Mouse (Mus musculus) cerebellum, adult 2 months (tissue): ENCODE data around the gene Lsm4. TPM values are rescaled to one million over a fixed set of nuclear protein-coding genes. Genes with fewer than 3 reads are reported as not detected.

ENCODE experiments used
- DNase-seq, 2 experiments: peaks; one replicate each; pipeline ENCODE4 v3.0.0; 2021
- H3K27ac ChIP-seq: fragments of 200-500 bp; 2 replicates; pipeline ENCODE4 v1.5.1; 2012; ENCODE audit warnings: low read length, control low read depth, inconsistent platforms; ENCODE audit not compliant: insufficient read depth
- H3K27me3 ChIP-seq: fragments of 200-500 bp; 2 replicates; pipeline ENCODE4 v1.6.1; 2012; ENCODE audit warnings: inconsistent platforms, mild to moderate bottlenecking, low read length, moderate library complexity; ENCODE audit not compliant: control insufficient read depth, insufficient read depth
- H3K4me1 ChIP-seq: fragments of 200-500 bp; 2 replicates; pipeline ENCODE4 v1.6.1; 2011; ENCODE audit warnings: low read length; ENCODE audit not compliant: control insufficient read depth, insufficient read depth
- H3K4me3 ChIP-seq: fragments of 200-500 bp; replicated peaks from 2 replicates; pipeline ENCODE3; 2011; ENCODE audit warnings: mild to moderate bottlenecking, low read depth, low read length, control low read depth; ENCODE audit not compliant: insufficient read depth
- CTCF ChIP-seq: fragments of 200-500 bp; IDR thresholded peaks from 2 replicates; pipeline ENCODE4 v1.5.1; 2011; ENCODE audit warnings: low read depth, mild to moderate bottlenecking, control low read depth, low read length, moderate library complexity, borderline replicate concordance; ENCODE audit not compliant: insufficient read depth
- POLR2A ChIP-seq: fragments of 200-500 bp; IDR thresholded peaks from 2 replicates; pipeline ENCODE4 v1.6.1; 2011; ENCODE audit warnings: low read length, control low read depth, borderline replicate concordance; ENCODE audit not compliant: insufficient read depth
- WGBS: fragments of 180-500 bp; shearing (Covaris S2); methylation state at CpG from one replicate; pipeline ENCODE4 v1.1.7; 2018; 5-methylcytosine and 5-hydroxymethylcytosine counted together
- polyA plus RNA-seq: library from polyadenylated mRNA; depleted of rRNA; stranded (reverse); fragments of >200 nt; gene quantifications from 2 replicates; pipeline ENCODE4 v1.2.3, GENCODE M21; 2012

The Lsm4 gene
- polyA plus RNA-seq, 1 experiment, result 117 TPM

GRCm38 (mm10) chr8:70695318-70696018, 22.4 kb downstream of the Lsm4 start:
- DNase-seq, result peak; percentile 66 to 67
- WGBS, result 33% methylated on average over 32 of the region's 32 CpGs

GRCm38 (mm10) chr8:70696019-70696885, 23.2 kb downstream of the Lsm4 start:
- Histone ChIP-seq H3K27ac (peak overlapping the region; percentile 87), H3K4me3 (peak overlapping the region; percentile 44), H3K27me3 (no peaks in the 10 kb centered on the region), H3K4me1 (peaks cover 22% of the 10 kb centered on the region)
- no peak for TF ChIP-seq CTCF
- peak; percentile 30; the same call in 1 of the 2 replicates for TF ChIP-seq POLR2A
- 9% methylated on average over 31 of the region's 31 CpGs for WGBS
- peak; percentile 72 to 74 for DNase-seq

More at GRCm38 (mm10) chr8:70695318-70696018, 22.4 kb downstream of the Lsm4 start:
- TF ChIP-seq POLR2A, result no peak
- no peak for TF ChIP-seq CTCF
- Histone ChIP-seq H3K4me3 (no peak overlapping the region), H3K27me3 (no peaks in the 10 kb centered on the region), H3K27ac (no peak overlapping the region; the same call in 1 of the 2 replicates), H3K4me1 (peaks cover 21% of the 10 kb centered on the region)

GRCm38 (mm10) chr8:70696946-70697345, 23.9 kb downstream of the Lsm4 start:
- 29% methylated on average over 4 of the region's 4 CpGs for WGBS
- no peak for DNase-seq
- no peak overlapping the region for H3K4me3 ChIP-seq

DNA sequence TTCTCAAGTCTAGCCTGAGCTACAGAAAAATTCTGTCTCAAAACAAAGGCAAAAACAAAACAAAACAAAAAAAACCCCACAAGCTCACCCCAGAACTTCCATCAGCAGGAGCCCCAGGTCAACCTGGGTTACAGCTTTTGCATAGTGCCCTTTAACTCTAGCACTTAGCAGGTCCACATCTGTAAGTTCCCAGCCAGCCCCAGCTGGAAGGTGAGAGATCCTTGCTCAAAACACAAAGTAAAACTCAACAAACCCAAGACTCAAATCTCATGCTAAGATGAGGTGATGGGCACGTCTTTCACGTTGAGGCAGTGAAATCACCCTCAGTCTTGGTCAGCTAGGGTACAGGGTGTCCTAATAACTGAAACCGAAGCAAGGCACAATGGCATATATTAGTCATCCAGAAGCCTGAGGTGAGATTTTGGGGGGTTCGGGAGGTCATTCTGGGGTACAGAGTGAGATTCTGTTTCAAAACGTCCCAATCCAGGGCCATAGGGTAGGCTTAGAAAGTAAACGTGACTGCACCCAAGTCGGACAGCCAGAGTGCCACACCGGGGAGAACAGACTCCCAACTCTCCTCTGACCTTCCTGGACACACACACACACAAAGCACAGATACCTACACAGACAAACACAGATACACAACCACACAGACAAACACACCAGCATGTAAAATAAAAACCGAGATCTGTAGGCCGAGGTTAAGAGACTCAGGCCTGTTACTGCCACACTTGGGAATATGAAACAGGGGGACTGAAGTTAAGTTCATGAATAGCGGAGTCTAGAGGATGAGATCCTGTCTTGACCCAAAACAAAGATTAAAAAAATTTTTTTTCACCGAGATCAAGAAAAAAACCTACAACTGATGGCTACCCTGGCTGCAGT, 24.6 kb downstream of the Lsm4 start:
- 68% methylated on average over 12 of the region's 12 CpGs for WGBS
- DNase-seq, result no peak
- peaks cover 28% of the 10 kb centered on the region for H3K4me1 ChIP-seq
- H3K4me3 ChIP-seq, result peak overlapping the region; percentile 79
- H3K27me3 ChIP-seq, result no peaks in the 10 kb centered on the region
- no peak for TF ChIP-seq CTCF
- peak overlapping the region; percentile 87; the same call in 1 of the 2 replicates for H3K27ac ChIP-seq

More at GRCm38 (mm10) chr8:70696946-70697345, 23.9 kb downstream of the Lsm4 start:
- Histone ChIP-seq H3K27me3 (no peaks in the 10 kb centered on the region), H3K4me1 (peaks cover 25% of the 10 kb centered on the region), H3K27ac (no peak overlapping the region)
- no peak for TF ChIP-seq CTCF

DNA sequence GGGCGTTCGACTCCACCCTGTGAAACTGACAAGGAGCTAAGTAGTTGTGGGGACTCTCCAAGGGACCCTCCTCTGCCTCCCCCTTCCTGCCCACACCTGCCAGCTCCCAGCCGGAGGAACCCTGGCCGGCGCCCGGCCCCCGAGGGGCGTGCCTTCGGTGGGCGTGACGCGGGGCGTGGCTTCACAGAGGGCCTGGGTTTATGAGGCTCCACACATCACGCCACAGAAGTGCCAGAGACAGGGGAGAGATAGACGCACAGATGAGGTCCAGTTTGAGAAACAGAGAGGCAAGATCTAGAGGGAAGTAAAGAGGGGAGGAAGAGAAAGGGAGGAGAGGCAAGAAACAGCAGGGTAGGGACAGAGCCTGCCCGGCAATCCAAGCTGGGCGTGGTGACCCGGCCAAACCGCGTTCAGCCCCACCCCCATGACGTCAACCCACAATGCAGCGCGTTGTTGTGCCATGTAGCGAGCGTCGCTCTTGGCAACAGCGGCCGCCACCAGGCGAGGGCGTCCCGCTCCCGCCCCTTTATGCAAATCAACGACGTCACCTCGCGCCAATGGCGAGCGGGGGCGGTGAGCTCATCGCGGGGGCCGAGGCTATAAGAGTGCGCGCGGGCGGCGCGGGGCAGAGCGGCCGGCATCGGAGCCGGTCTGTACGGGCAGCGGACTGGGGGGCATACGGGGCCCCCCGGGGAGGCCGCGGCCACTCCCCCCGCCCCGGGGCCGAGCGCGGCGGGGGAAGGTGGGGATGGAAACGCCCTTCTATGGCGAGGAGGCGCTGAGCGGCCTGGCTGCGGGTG, 25.5 kb downstream of the Lsm4 start, which contains the start of gene Jund:
Jund (plus strand) TSS at position 640 of the 800 bp plus-strand sequence.
- peak within 1 kb of the TSS; percentile 97 for H3K27ac ChIP-seq
- H3K4me3 ChIP-seq, result peak within 1 kb of the TSS; percentile 80
- peak; percentile 100 for TF ChIP-seq POLR2A
- no peak for TF ChIP-seq CTCF
- DNase-seq, result peak; percentile 99
- peaks cover 37% of the 10 kb centered on the region for H3K4me1 ChIP-seq
- H3K27me3 ChIP-seq, result no peaks in the 10 kb centered on the region
- 1% methylated on average over 66 of the region's 69 CpGs for WGBS

DNA sequence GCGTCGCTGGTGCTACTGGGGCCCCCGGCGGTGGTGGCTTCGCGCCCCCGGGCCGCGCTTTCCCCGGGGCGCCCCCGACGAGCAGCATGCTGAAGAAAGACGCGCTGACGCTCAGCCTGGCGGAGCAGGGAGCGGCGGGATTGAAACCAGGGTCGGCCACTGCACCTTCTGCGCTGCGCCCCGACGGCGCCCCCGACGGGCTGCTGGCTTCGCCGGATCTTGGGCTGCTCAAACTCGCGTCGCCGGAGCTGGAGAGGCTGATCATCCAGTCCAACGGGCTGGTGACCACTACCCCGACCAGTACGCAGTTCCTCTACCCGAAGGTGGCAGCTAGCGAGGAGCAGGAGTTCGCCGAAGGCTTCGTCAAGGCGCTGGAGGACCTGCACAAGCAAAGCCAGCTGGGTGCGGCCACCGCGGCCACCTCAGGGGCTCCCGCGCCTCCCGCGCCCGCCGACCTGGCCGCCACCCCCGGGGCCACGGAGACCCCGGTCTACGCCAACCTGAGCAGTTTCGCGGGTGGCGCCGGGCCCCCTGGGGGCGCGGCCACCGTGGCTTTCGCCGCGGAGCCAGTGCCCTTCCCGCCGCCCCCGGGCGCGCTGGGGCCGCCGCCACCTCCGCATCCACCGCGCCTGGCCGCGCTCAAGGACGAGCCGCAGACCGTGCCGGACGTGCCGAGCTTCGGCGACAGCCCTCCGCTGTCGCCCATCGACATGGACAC, 26.2 kb downstream of the Lsm4 start:
- 1% methylated on average over 85 of the region's 89 CpGs for WGBS
- DNase-seq, result peak; percentile 70 to 80
- peak overlapping the region; percentile 97 for H3K27ac ChIP-seq
- TF ChIP-seq CTCF, result no peak
- no peak for TF ChIP-seq POLR2A
- H3K4me1 ChIP-seq, result peaks cover 45% of the 10 kb centered on the region
- no peaks in the 10 kb centered on the region for H3K27me3 ChIP-seq
- H3K4me3 ChIP-seq, result peak overlapping the region; percentile 80
